Mouse (Mus musculus) lung, postnatal 0 days (tissue): ENCODE results near the gene Rad51ap2. TPM values are rescaled to one million over a fixed set of nuclear protein-coding genes. Genes with fewer than 3 reads are reported as not detected.

Source experiments
- ATAC-seq: fragments of 200-750 bp; cut with Nextera tagmentation; 2 replicates; pipeline ENCODE4 v1.8.0; 2017; ENCODE audit warnings: moderate library complexity
- DNase-seq: peaks from one replicate; pipeline ENCODE4 v3.0.0-alpha.2; 2016; ENCODE audit warnings: low spot score
- H3K27ac ChIP-seq: fragments of 300-500 bp; sonication (generic); 2 replicates; pipeline ENCODE4 v1.5.1; 2014; ENCODE audit warnings: antibody characterized with exemption, mild to moderate bottlenecking, low read length, mixed read lengths
- H3K27me3 ChIP-seq: fragments of 300-500 bp; sonication (generic); replicated peaks from 2 replicates; pipeline ENCODE4 v1.6.1; 2014; ENCODE audit warnings: low read length, mixed read lengths; ENCODE audit not compliant: insufficient read depth
- H3K36me3 ChIP-seq: fragments of 300-500 bp; sonication (generic); 2 replicates; pipeline ENCODE4 v1.6.1; 2014; ENCODE audit warnings: low read length, mixed read lengths; ENCODE audit not compliant: insufficient read depth
- H3K4me1 ChIP-seq: fragments of 300-500 bp; sonication (generic); 2 replicates; pipeline ENCODE4 v1.6.1; 2014; ENCODE audit warnings: antibody characterized with exemption, low read depth, low read length, mixed read lengths; ENCODE audit not compliant: insufficient read depth
- H3K4me2 ChIP-seq: fragments of 300-500 bp; sonication (generic); replicated peaks from 2 replicates; pipeline ENCODE4 v1.6.1; 2014; ENCODE audit warnings: low read depth, mild to moderate bottlenecking, low read length, moderate library complexity, mixed read lengths
- H3K4me3 ChIP-seq: fragments of 300-500 bp; sonication (generic); 2 replicates; pipeline ENCODE4 v1.5.1; 2014; ENCODE audit warnings: low read depth, low read length
- H3K9ac ChIP-seq: fragments of 300-500 bp; sonication (generic); replicated peaks from 2 replicates; pipeline ENCODE4 v1.6.1; 2014; ENCODE audit warnings: low read depth, mild to moderate bottlenecking
- H3K9me3 ChIP-seq: fragments of 300-500 bp; sonication (generic); 2 replicates; pipeline ENCODE4 v1.6.1; 2016; ENCODE audit warnings: low read length, mixed read lengths
- CTCF ChIP-seq: IDR thresholded peaks from 2 replicates; pipeline ENCODE4 v1.5.1; 2016; ENCODE audit warnings: antibody characterized with exemption, mild to moderate bottlenecking
- EP300 ChIP-seq: IDR thresholded peaks from 2 replicates; pipeline ENCODE4 v1.6.1; 2016; ENCODE audit warnings: antibody characterized with exemption, mild to moderate bottlenecking, control low read depth
- WGBS: fragments of 180-500 bp; shearing (Covaris S2); extraction: QIAGEN DNeasy Blood & Tissue Kit; methylation state at CpG from one replicate; pipeline ENCODE4 v1.1.7; 2014; 5-methylcytosine and 5-hydroxymethylcytosine counted together
- polyA plus RNA-seq: library from polyadenylated mRNA; unstranded; fragments of >200 nt; fragmentation: Nextera tagmentation; extraction: Ambion mirVana; gene quantifications from 2 replicates; pipeline ENCODE4 v1.2.1, GENCODE M21; 2015

The Rad51ap2 gene
- polyA plus RNA-seq, 1 experiment from 2014 or later = 0.41 TPM

DNA sequence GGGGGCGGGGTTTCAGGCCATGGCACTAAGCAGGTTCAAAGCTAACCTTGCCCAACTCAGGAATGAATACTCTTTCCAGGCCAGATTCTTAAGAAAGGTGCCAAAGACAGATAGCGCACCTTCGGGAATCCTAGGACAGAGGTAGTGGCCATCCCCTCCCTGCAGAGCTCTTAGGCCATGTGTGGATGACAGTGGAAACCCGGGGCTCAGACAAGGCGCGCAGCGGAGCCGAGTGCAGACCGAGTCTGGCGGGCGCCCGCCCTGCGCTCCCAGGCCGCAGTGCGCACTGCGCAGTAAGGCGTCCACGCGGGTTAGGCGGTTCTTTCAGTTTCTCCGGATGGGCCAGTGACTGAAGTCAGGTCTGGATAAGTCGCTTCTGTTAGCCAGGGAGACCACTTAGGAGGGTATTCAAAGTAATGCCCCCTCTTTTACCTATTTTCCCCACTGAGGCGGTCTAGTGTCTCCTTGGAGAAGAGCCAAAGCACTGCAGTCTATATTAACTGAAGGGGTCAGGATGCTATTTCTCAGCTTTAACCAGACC lies 17.9 kb upstream of the Rad51ap2 start:
- H3K9ac ChIP-seq = no peak overlapping the region

DNA sequence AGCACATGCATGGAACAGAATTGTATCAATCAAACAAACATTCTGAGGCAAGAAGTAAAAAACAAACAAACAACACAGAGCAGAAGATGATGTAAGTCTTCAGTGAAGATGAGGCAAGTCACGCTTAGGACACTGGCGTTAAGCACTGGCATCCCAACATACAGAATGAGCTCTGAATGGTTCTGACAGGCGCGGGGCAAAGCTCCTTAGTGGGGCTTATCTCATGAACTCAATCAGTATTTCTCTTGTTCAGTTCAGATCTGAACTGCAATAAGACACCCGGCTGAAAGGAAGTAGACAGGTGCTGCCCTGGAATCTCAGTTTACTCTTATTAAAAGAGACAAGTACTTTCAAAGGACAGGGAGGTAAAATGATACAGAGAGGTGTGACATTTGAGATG lies 1.7 kb upstream of the Rad51ap2 start:
- H3K4me1 ChIP-seq = peaks cover 5% of the 10 kb centered on the region; the same call in 1 of the 2 replicates
- H3K27me3 ChIP-seq = no peaks in the 10 kb centered on the region
- no peak overlapping the region for H3K27ac ChIP-seq
- TF ChIP-seq CTCF (no peak), EP300 (no peak)
- no peak for DNase-seq
- no peaks in the 10 kb centered on the region for H3K36me3 ChIP-seq
- no peak overlapping the region for H3K9ac ChIP-seq
- 61% methylated on average over 5 of the region's 5 CpGs for WGBS
- H3K4me2 ChIP-seq = no peak overlapping the region
- H3K4me3 ChIP-seq = no peak overlapping the region
- H3K9me3 ChIP-seq = no peaks in the 10 kb centered on the region
- no peak for ATAC-seq

More for the DNA sequence above, 17.9 kb upstream of the Rad51ap2 start:
- H3K36me3 ChIP-seq = no peaks in the 10 kb centered on the region
- H3K4me1 ChIP-seq = peaks cover 5% of the 10 kb centered on the region; the same call in 1 of the 2 replicates
- H3K27ac ChIP-seq = no peak overlapping the region
- no peaks in the 10 kb centered on the region for H3K9me3 ChIP-seq
- 0 out of 2 replicates have a peak, but pooled peaks cover 5% of the 10 kb centered on the region for H3K27me3 ChIP-seq
- no peak overlapping the region for H3K4me3 ChIP-seq
- TF ChIP-seq CTCF = no peak
- TF ChIP-seq EP300 = no peak
- 32% methylated on average over 23 of the region's 23 CpGs for WGBS
- DNase-seq (no peak), ATAC-seq (no peak)
- H3K4me2 ChIP-seq = peak overlapping the region; percentile 59

DNA sequence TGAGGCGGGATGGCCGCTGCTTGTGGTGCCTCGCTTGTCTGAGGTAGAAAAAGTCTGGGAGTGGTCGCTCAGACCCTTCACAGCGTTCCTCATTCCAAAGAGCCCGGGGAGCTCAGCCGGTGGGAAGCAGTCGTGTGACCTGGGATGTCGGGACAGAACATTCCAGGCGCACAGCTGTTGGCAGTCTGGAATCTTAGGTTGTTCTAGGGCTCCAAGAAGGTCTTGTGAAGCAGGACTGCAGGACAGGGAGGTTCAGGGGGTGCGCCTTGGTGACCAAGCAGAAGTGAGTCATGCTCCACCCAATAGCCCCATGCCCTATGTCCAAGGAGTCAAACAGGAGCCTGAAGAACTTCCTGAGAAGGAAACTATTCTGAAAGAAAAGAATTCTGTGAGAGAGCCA lies 334 bp downstream of the Rad51ap2 start:
- Histone ChIP-seq H3K9ac (no peak overlapping the region; the same call in 1 of the 2 replicates), H3K27me3 (no peaks in the 10 kb centered on the region), H3K4me1 (peaks cover 5% of the 10 kb centered on the region; the same call in 1 of the 2 replicates), H3K4me2 (peak overlapping the region; percentile 74), H3K4me3 (peak overlapping the region; percentile 37), H3K9me3 (no peaks in the 10 kb centered on the region), H3K36me3 (no peaks in the 10 kb centered on the region), H3K27ac (no peak overlapping the region)
- TF ChIP-seq EP300 (no peak), CTCF (no peak)
- WGBS = 4% methylated on average over 11 of the region's 11 CpGs
- DNase-seq = peak; percentile 12
- peak; percentile 58 for ATAC-seq

DNA sequence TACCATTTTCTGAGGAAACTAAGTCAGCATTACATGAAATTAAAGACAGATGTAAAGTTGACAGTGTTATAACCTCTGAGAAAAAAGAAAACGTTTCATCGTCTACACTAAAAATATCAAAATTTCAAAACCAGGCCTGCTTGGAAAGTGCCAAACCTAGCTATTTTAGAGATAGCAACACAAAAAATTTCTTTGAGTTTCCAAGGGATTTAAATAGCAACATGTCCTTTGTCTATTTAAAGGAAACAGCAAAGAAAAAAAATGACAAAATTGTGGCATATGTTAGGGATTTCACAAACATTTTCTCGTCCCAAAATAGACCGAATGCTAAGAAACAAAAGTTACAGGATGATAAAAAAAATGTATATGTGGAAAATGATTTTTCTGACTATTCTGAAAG lies 753 bp downstream of the Rad51ap2 start:
- Histone ChIP-seq H3K9ac (no peak overlapping the region; the same call in 1 of the 2 replicates), H3K27ac (no peak overlapping the region), H3K27me3 (no peaks in the 10 kb centered on the region), H3K4me3 (no peak overlapping the region), H3K4me2 (peak overlapping the region; percentile 74; the same call in 1 of the 2 replicates), H3K9me3 (no peaks in the 10 kb centered on the region), H3K4me1 (peaks cover 5% of the 10 kb centered on the region; the same call in 1 of the 2 replicates), H3K36me3 (no peaks in the 10 kb centered on the region)
- ATAC-seq = no peak
- WGBS = 52% methylated on average over 4 of the region's 4 CpGs
- TF ChIP-seq EP300 (no peak), CTCF (no peak)
- no peak for DNase-seq

Other genes with a start within 250 kb of the Rad51ap2 start
- not detected in 2 replicates for gene Msgn1, start 247.1 kb upstream of the Rad51ap2 start, polyA plus RNA-seq
- 0.55 and 0.76 TPM in 2 replicates for gene Gen1, start 190.3 kb upstream of the Rad51ap2 start, polyA plus RNA-seq
- 98.7 and 113 TPM in 2 replicates for gene Smc6, start 190.2 kb upstream of the Rad51ap2 start, polyA plus RNA-seq
- 8.3 and 8.6 TPM in 2 replicates for gene Vsnl1, start 19.5 kb upstream of the Rad51ap2 start, polyA plus RNA-seq